Mouse (Mus musculus): ENCODE results near the gene Sfmbt2.
"Not testable (repeated sequence)": the region's sequence is repeated elsewhere in the genome, so short reads cannot be mapped to it uniquely, and the experiment has no call there.

Sfmbt2 gene

GRCm38 (mm10) chr2:10370176-10370575 is at the start of gene Sfmbt2:
Gene Sfmbt2, plus strand, starts transcription at chr2:10370510.
- no peak for DNase-seq

GRCm38 (mm10) chr2:10321093-10321492 is 49.2 kb upstream of the Sfmbt2 start:
- DNase-seq = no peak

DNA sequence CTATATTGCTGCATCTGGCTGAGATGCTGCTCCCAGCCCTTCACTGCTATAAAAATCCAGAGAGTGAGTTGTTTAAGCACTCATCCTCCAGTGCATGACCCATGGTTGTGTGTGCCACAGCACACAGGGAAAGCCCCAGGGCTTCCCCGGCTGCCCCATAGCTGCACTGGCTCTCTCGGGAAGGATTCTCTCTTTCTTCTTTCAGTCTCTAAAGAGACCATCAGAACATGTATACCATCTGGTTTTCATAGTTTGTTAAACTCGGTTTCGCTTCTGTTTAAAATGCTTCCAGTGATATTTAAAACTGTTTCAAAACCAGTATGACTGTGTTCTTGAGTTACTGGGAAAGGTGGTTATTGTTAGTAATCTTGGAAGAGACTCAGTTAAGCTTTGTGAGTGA is 47.1 kb upstream of the Sfmbt2 start:
- no peak for DNase-seq

DNA sequence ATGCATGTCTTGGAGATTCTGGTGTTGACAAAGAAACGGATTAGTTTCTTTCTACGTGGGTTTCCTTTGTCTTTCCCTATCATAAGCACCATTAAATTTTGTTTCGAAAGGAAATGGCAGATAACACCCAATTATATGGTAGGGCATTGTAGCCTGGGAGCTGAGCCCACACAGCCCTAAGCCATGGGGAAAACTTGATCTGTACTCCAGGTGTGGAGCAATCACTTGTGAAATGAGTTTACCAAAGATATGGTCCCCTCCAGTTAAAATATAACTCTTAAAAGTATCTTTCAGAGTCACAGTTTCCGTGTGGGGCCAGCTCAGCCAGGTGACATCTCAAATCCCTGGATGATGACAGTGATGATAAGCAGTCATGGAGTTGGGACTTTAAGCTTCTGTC is 45.3 kb upstream of the Sfmbt2 start:
- no peak for DNase-seq

DNA sequence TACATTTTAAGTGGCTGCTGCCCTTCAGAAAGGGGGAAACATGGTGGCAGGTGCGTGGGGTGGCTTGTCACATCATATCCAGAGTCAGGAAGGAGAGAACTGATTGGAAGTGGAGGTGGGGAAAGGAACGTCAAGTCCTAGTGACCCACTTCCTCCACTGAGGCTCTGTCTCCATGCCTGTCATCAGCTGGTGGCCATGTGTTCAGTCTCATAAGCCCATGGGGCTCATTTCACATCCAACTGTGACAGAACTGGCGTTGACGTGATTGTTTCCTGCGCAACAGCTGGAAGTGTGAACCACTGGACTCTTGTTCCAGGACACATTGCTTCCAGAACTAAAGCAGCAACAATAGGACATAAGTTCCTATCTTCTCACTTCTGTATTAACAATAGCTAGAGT is 40.1 kb upstream of the Sfmbt2 start:
- DNase-seq = no peak

DNA sequence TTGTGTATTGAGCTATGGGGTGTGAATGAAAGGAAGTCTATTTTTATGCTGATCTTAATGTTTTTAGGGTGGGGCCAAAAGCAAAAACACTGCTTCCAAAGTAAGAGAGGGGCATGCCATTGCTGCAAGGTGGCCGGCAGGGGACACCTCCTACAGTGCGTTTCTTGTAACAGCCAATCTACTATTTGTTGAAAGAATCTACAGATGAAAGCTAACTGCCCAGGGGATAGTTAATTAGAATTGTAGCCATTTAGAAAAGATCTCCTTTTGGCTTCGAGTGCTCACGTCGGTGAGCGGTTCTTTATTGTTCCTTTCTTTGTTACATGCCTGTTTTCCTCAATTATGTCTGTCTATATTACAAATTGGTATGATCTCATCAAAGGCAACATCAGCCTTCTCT is 36.0 kb upstream of the Sfmbt2 start:
- DNase-seq = no peak

DNA sequence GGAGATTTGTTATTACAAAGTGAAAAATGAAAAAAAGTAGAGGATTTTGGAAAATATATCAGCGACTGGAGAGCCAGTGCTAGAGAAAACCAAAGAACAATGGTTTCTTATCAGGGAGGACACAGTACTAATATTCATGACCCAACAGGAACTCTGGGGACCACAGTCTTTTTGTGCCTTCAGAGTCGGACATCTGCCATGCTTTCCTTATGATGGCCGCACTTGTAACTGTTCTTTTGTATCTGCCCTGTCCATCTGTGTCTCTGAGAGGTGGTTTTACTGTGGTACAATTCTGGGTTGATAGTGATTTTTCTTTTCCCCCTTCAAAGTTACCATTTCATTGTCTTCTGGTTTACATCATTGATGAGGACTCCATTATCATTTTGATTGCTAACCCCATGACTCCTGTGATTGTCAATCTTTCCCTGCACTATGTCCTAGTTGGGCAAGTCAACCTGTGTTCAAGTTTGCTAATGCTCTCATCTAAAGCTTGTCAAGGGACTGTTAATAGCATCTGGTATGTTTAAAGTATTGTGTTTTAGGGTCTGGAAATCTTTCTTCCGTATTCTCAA is 35.2 kb upstream of the Sfmbt2 start:
- DNase-seq = no peak

- DNase-seq = no peak
These were observed 30.3 kb upstream of the Sfmbt2 start for GRCm38 (mm10) chr2:10340022-10340421.

DNA sequence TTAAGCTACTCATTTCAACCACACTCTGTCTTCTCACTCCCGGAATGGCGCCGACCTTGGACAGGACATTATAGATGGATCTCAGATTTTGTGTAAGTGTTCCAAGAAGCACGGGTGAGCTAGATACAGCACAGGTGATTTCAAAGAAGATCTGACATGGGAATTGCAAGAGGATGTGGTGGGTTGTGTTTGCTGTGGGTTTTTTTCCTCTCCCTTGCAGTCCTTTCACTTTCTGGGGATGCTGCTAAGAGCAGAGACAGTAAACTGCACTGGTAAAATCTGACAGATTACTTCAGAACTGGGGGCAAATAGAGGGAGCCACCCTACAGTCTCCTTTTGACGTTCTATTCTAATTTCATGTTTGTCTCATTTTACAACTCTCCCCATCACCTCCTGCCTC is 26.8 kb upstream of the Sfmbt2 start:
- peak; percentile 7 for DNase-seq

GRCm38 (mm10) chr2:10344073-10344472 is 26.2 kb upstream of the Sfmbt2 start:
- not testable (repeated sequence) for DNase-seq

DNA sequence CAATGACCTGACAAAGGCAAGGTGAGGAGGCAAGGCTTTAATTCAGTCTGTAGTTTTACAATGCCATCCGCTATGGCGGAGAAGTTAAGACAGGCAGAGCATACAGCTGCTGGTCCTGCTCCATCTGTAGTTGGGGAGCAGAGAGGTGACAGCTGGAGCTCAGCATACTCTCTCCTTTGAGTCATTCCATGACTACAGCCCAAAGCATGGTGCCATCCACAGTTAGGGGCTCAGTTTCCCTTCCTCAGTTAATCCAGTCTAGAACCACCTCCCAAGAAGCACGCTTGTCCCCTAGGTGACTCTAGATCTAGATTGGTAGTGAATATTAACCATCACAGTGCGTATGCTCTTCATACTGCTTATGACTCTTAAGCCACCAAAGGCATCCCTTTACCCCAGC is 23.1 kb upstream of the Sfmbt2 start:
- no peak for DNase-seq

GRCm38 (mm10) chr2:10348036-10348435 is 22.3 kb upstream of the Sfmbt2 start:
- DNase-seq = no peak

DNA sequence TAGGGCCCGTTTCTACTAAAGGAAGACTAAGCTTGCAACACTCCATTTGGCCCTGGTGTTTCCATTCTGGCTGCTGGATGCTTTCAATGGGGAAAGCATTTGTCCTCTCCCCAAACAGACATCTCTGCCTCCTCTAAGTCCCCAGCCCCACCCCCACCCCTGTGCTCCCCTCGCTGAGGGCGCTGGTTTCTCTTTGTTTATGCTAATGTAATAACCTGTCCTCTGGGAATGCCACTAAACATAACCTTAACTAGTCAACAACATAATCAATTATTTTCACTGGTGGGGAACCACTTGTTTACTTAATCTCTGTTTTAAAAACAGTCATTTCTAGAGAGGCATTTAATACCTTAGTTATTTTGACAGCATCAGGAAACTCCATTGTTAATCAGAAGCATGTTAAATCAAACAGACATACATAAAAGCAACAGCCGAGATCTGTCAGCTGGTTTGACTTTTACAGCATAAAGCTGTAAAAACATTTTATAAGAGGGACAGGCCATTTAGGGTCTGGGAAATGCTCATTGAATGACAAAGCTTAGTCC is 20.0 kb upstream of the Sfmbt2 start:
- DNase-seq = no peak

DNA sequence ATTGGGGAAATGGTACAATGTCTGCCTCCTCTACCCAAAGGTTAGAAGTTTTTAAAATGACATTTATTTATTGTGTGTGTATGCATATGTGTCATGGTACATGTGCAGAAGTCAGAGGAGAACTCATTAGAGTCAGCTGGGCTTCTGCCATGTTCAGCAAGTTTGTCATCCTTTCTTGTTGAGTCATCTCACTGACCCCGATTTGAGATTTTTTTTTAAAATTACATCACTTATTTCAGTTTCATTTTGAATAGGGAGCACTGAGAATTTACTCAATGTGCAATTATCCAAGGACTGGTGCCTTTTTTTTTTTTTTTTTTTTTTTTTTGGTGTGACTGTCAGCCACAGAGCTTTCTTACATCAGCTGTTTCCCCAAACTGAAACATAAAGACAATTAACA is 19.2 kb upstream of the Sfmbt2 start:
- no peak for DNase-seq

- no peak for DNase-seq
These were observed 17.4 kb upstream of the Sfmbt2 start for GRCm38 (mm10) chr2:10352887-10353286.

GRCm38 (mm10) chr2:10353889-10354288 is 16.4 kb upstream of the Sfmbt2 start:
- no peak for DNase-seq

GRCm38 (mm10) chr2:10359861-10360260 is 10.4 kb upstream of the Sfmbt2 start:
- DNase-seq = no peak

DNA sequence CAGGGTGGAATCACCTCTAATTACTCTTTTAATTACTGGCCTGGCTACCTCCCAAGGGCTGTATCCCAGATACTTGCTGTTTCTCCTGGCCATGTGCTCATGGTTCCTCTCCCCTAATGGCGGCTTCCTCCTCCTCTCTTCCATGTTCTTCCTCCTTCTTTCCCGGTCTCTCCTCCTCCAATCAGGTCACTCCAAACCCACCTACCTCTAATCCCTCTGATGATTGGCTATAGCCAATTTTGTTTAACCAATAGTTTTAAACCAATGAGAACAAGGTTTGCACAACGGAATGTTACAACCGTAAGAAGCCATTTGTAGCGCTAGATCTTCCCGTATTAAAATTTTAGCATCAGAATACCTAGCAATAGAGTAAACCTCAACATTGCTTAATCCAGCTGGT is 5.2 kb upstream of the Sfmbt2 start:
- DNase-seq = no peak

- DNase-seq = no peak
These were observed 4.0 kb upstream of the Sfmbt2 start for GRCm38 (mm10) chr2:10366284-10366683.

- DNase-seq = no peak
These were observed 634 bp upstream of the Sfmbt2 start for GRCm38 (mm10) chr2:10369676-10370075.

DNA sequence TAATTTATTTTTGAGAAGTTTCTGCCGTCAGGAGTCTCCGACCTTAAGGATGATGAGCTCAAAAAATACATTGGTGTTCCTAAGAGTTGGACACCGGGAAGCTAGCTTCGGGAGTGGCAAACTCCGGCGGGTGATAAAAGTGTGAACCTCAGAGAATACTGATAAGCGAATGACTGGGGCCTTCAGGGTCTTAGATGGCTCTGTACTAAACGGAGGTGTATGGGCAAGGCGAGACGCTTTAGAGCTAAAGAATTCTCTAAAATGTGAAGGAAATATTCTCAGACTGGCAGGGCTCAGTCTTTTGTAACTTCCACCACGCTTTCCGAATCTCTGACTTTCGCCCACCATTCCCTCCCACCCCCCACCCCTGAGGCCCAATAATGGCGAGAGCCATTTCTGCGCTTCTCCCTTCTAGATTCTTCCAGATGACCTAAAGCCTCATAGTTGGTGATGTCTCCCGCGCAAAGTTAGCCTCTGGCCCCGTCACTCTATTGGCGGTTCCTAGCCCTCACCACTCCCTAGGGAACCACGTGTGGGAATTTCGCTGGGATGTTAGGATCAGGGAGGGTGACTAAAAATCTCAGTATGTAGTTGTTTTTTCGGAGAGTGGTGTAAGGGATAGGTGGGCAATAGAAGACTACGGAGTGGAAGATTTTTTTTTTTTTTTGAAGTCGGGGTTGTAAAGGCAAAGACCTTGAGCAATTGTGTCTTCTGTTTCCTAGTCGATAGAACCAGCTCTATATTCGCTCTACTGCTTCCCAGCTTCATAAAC is 563 bp downstream of the Sfmbt2 start:
- no peak for DNase-seq

GRCm38 (mm10) chr2:10371459-10371817 is 1.1 kb downstream of the Sfmbt2 start:
- DNase-seq = peak; percentile 5

- peak; percentile 7 for DNase-seq
These were observed 1.6 kb downstream of the Sfmbt2 start for GRCm38 (mm10) chr2:10371899-10372298.

DNA sequence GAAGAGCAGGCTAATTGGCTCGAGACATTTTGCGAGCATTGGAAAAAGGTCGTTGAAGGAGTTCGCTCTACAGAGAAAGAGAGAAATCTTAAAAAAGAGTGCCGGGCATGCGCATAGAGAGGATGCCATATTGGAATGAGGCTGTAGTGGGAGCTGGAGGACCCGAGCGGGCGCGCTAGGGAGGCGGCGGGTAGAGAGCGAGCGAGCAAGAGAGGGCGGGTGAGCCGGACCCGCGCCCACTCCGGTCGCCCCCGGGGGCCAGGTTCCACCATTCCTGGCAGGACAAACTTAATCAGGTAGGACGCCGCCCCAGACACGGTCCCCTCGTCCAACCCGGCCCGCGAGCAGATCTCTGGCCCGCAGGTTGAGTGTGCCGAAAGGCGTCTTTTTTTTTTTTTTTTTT is 2.0 kb downstream of the Sfmbt2 start:
- DNase-seq = peak; percentile 65

Data from thymus, postnatal 25 days (tissue).